Mouse (Mus musculus) left cerebral cortex, postnatal 36 days (tissue): ENCODE results near the gene Sec24d. TPM values are rescaled to one million over a fixed set of nuclear protein-coding genes. Genes with fewer than 3 reads are reported as not detected.
"Not testable (repeated sequence)": the region's sequence is repeated elsewhere in the genome, so short reads cannot be mapped to it uniquely, and the experiment has no call there.

Experiments used
- DNase-seq, 2 experiments: peaks; one replicate each; pipeline ENCODE4 v3.0.0; 2021 to 2022; ENCODE audit warnings: low spot score in 2 of 2, mixed read lengths in 1 of 2
- intact Hi-C: fragments of 180-260 bp; cut with DNase I; formaldehyde crosslinking; loops from one replicate; pipeline ENCODE4 v1.15.1; 2025
- total RNA-seq, 2 experiments: library from RNA; stranded (reverse); gene quantifications; 2 replicates each; pipeline ENCODE4 v1.2.3; 2021

Gene Sec24d
- total RNA-seq, 2 experiments from 2014 or later, result 10.5 to 10.9 TPM

DNA sequence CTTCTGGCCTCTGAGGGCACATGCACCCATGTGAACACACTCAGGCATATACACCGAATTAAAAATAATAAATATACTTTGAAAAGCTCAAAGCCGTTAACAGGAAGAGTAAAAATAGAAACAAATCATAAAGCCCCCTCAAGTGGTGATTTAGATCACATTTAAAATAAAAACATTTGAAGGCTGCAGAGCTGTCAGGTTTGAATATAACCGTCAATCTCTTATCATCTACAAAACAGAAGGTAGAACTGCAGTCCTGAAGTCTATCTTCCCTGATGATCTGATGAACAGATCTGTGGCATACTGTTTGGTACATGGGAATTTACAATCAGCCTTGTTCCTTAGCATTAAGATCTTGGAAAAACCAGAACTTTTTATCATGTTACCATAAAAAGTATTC, 109.3 kb downstream of the Sec24d start:
- no peak for DNase-seq
- intact Hi-C loops, result no loop called here

- DNase-seq, result no peak
- intact Hi-C loops, result loop anchor here (2.0 kb wide), 1 partner anchor 124 kb away; no protein-coding TSS in a partner anchor
Measured at GRCm38 (mm10) chr3:123384435-123384834, 117.2 kb downstream of the Sec24d start.

- no peak for DNase-seq
- intact Hi-C loops, result loop anchor here (2.0 to 5.0 kb wide), 2 partner anchors 124 to 1093 kb away; partner anchors contain the start of gene Bcar3
Measured at GRCm38 (mm10) chr3:123385118-123385485, 117.8 kb downstream of the Sec24d start.

DNA sequence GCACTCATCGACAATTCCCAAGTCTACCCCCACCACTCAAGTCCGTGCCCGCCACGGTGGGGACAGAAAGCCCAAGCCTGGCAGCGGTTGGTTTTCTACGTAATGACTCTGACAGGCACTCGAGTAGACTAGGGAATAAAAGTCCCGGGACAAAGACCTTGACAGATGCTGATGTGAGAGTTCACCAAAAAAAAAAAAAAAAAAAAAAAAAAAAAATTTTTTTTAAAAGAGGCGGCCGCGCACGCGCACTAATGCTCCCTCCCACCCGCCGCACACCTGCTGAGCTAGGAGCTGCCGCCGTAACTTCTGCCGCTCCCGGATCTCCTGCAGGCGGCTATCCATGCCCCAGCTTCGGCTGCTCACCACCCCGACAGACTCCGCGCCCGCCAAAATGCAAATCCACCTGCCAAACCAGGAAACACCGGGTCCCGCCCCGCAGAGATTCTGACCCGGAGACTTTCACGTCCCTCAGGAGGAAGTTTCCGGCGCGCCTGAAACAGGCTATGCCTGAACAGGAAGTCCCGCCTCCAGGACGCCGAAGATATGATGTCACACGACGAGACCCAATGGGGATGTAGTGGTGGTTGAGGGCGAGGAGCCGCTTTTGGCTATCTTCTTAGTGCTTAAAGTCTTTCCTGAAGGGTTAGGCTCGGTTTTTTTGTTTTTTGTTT, 118.4 kb downstream of the Sec24d start, which contains the start of gene Mettl14:
Gene Mettl14 (minus strand): TSS at position 623 of the 671 bp plus-strand sequence.
- peak; percentile 93 to 95 for DNase-seq
- intact Hi-C loops, result loop anchor here (2.0 to 5.0 kb wide), 2 partner anchors 123 to 1093 kb away; partner anchors contain the start of gene Bcar3

- intact Hi-C loops, result loop anchor here (5.0 kb wide), 1 partner anchor 1094 kb away; the partner anchor contains the start of gene Bcar3
- not testable (repeated sequence) for DNase-seq
Measured at GRCm38 (mm10) chr3:123386157-123386780, 119.0 kb downstream of the Sec24d start.

- DNase-seq, result no peak
- intact Hi-C loops, result loop anchor here (5.0 kb wide), 1 partner anchor 51 kb away; no protein-coding TSS in a partner anchor
Measured at GRCm38 (mm10) chr3:123391180-123391579, 123.9 kb downstream of the Sec24d start.

- no peak for DNase-seq
Measured at GRCm38 (mm10) chr3:123395611-123396010, 128.4 kb downstream of the Sec24d start.

DNA sequence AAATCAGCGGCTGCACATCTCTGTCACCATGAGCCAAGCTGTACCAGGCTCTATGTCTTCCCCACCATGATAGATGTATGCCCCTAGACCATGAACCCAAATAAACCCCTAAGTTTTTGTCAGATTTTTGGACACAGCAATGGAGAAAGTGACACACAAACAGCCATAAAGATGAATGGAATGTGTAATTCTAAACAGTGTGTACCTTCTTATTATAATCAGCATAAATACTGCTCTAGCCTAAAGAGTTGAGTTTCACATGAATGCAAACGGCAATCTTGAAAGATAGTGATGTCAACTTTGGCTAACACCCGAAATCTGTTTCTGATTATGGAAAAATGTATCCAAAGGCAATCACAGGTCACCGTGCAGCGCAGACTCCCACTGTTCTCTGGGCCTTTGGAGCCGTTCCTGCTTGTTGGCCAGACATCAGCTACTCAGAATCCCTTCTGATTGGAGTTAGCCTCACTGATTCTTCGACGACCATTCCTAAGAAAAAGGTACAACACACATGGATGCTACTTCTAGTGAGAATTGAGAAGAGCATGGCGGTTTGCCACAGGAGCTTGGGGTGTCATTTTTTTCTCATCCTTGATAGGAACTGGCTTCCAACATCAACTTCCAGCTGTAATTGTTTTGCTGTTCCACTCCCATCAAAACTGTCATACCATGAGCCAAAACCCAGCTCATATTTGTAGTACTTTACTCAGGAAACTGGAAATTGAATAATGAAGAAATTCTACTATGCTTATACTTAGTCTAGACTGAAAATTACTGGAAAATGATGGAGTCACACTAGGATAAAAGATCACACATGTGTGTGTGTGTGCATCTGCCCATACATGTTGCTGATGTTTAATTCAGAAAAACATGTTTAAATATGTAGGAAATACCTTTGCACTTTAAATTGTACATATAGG, 130.6 kb downstream of the Sec24d start:
- no peak for DNase-seq

More at GRCm38 (mm10) chr3:123395611-123396010, 128.4 kb downstream of the Sec24d start:
- intact Hi-C loops, result no loop called here

DNA sequence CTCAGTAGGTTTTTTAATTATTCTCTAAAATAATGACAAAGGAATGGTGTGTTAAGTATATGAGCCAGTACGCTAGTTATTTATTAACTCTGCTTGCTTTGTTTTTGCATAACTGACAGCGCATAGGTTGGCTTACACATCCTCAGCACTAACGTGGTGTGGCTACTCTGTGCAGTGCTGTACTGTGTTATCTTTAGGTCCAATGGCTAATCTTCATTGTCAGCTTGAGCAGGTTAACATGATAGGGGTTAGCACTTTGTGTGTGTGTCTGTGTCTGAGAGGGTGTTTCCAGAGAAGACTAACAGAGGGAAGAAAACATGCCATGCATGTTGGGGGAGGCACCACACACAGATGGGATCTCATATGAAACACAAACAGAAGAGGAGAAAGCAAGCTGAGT, 137.7 kb downstream of the Sec24d start:
- intact Hi-C loops, result no loop called here
- no peak for DNase-seq

More for the DNA sequence above, 130.6 kb downstream of the Sec24d start:
- intact Hi-C loops, result no loop called here

- DNase-seq, result no peak
- intact Hi-C loops, result no loop called here
Measured at GRCm38 (mm10) chr3:123411821-123412578, 144.7 kb downstream of the Sec24d start.

- intact Hi-C loops, result no loop called here
- no peak for DNase-seq
Measured at GRCm38 (mm10) chr3:123413173-123413572, 145.9 kb downstream of the Sec24d start.

Other genes with a start within 250 kb of the Sec24d start
- gene Myoz2, start 232.4 kb upstream of the Sec24d start, total RNA-seq, result under 1 TPM; 0.27 to 0.68 TPM
- 1 to 10 TPM; 2.9 to 3.2 TPM for gene Synpo2, start 31.3 kb upstream of the Sec24d start, total RNA-seq
- gene Mettl14, start 118.7 kb downstream of the Sec24d start, total RNA-seq, result 10 to 100 TPM; 11.4 to 15.6 TPM
- gene Prss12, start 179.5 kb downstream of the Sec24d start, total RNA-seq, result 10 to 100 TPM; 15.7 to 18.0 TPM